26 mouse cellular contexts compared by ENCODE assay signal in genomic region chr14:29313431-29313830, GRCm38 (mm10).
A peak's percentile ranks its signal among the peaks of the same experiment; 100 is the strongest.
DNase-seq lines count a peak whose midpoint lies in the region; ATAC-seq lines count a peak whose summit lies in the region.
"Had no signal": no experiment of that assay in that cellular context is flagged by ENCODE, and none has a peak within 500 bp of the region (broad histone marks: within the 10 kb centered on the region; RNA-seq: fewer than 3 reads in every experiment).

No protein-coding gene starts in this region.

- H3K4me2 ChIP-seq in heart, embryonic 12.5 days = no peak overlapping the region
- H3K4me2 ChIP-seq: embryonic facial prominence, embryonic 13.5 days; embryonic facial prominence, embryonic 15.5 days; forebrain, embryonic 13.5 days; forebrain, embryonic 15.5 days had no signal

- DNase-seq in cerebellum, postnatal 10 days = peak; percentile 52 to 67
- DNase-seq in cerebellum, adult 8-10 months = no peak
- peak; percentile 35 for DNase-seq in heart, adult 11 months
- DNase-seq in left cerebral cortex, postnatal 4 days = peak; percentile 38
- no peak for DNase-seq in left cerebral cortex, postnatal 36 days (ENCODE audit: low spot score in 2 of 2)
- DNase-seq: adrenal gland, adult 8-10 months; adrenal gland, postnatal 14 days; adrenal gland, postnatal 36 days; B cell, adult 2 months; cerebellum, adult 11 months; cerebellum, adult 18-20 months; cerebellum, adult 9-11 months; cerebellum, postnatal 36 days; embryo, embryonic 11 days; forebrain, postnatal 0 days had no signal

- ATAC-seq in heart, embryonic 12.5 days (ENCODE audit: insufficient number of reproducible peaks, low FRiP score) = no peak
- ATAC-seq: activated CD4-positive, CD25-positive, alpha-beta regulatory T cell, adult 4 months; CD4-positive, CD25-positive, alpha-beta regulatory T cell, adult 4 months; forebrain, embryonic 13.5 days; forebrain, embryonic 15.5 days; forebrain, postnatal 0 days; Patski had no signal

- no peak overlapping the region for H3K4me3 ChIP-seq in heart, embryonic 12.5 days
- H3K4me3 ChIP-seq: embryonic facial prominence, embryonic 13.5 days; embryonic facial prominence, embryonic 15.5 days; erythroblast, embryonic 14.5 days; forebrain, embryonic 13.5 days; forebrain, embryonic 15.5 days had no signal

- H3K4me1 ChIP-seq in heart, embryonic 12.5 days (replicated peaks) = no peaks in the 10 kb centered on the region
- H3K4me1 ChIP-seq: embryonic facial prominence, embryonic 13.5 days; embryonic facial prominence, embryonic 15.5 days; forebrain, embryonic 13.5 days; forebrain, embryonic 15.5 days had no signal

- intact Hi-C loops in left cerebral cortex, postnatal 4 days (cut with DNase I) = no loop called here
- intact Hi-C loops in left cerebral cortex, postnatal 36 days (cut with DNase I) = no loop called here

- 74% methylated on average over 2 of the region's 2 CpGs for WGBS in heart, embryonic 12.5 days

- no peak overlapping the region for H3K27ac ChIP-seq in heart, embryonic 12.5 days (ENCODE audit: poor library complexity, severe bottlenecking)
- H3K27ac ChIP-seq: embryonic facial prominence, embryonic 13.5 days; embryonic facial prominence, embryonic 15.5 days; forebrain, embryonic 13.5 days; forebrain, embryonic 15.5 days had no signal

- H3K27me3 ChIP-seq in heart, embryonic 12.5 days (replicated peaks) = no peaks in the 10 kb centered on the region
- H3K27me3 ChIP-seq: CH12.LX; embryonic facial prominence, embryonic 13.5 days; embryonic facial prominence, embryonic 15.5 days; forebrain, embryonic 13.5 days; forebrain, embryonic 15.5 days; Patski had no signal

- H3K9me3 ChIP-seq in heart, embryonic 12.5 days (replicated peaks) = no peaks in the 10 kb centered on the region
- H3K9me3 ChIP-seq: embryonic facial prominence, embryonic 13.5 days; embryonic facial prominence, embryonic 15.5 days; forebrain, embryonic 13.5 days; forebrain, embryonic 15.5 days had no signal

- no peaks in the 10 kb centered on the region for H3K36me3 ChIP-seq in heart, embryonic 12.5 days
- H3K36me3 ChIP-seq: embryonic facial prominence, embryonic 13.5 days; embryonic facial prominence, embryonic 15.5 days; forebrain, embryonic 15.5 days; G1E had no signal

- no peak overlapping the region for H3K9ac ChIP-seq in heart, embryonic 12.5 days
- H3K9ac ChIP-seq: embryonic facial prominence, embryonic 13.5 days; embryonic facial prominence, embryonic 15.5 days; forebrain, embryonic 13.5 days; forebrain, embryonic 15.5 days; forebrain, postnatal 0 days had no signal

Comparison
In these comparisons a context has a peak if more than half of its experiments do, and no peak if none do; other contexts are left out.
1. DNase-seq: peak in cerebellum, postnatal 10 days (2 of 2), heart, adult 11 months (single experiment) and left cerebral cortex, postnatal 4 days (single experiment); none in cerebellum, adult 8-10 months (single experiment) and left cerebral cortex, postnatal 36 days (0 of 2).